Mouse (Mus musculus) frontal cortex, adult 2 months (tissue): ENCODE results near the gene Gm45623. TPM values are rescaled to one million over a fixed set of nuclear protein-coding genes. Genes with fewer than 3 reads are reported as not detected.

ENCODE experiments used
- DNase-seq, 2 experiments: peaks; one replicate each; pipeline ENCODE4 v3.0.0; 2022; ENCODE audit warnings: low spot score in 1 of 2; ENCODE audit errors: extremely low spot score in 1 of 2
- polyA plus RNA-seq: library from polyadenylated mRNA; depleted of rRNA; stranded (reverse); fragments of >200 nt; gene quantifications from 2 replicates; pipeline ENCODE4 v1.2.3, GENCODE M21; 2012; rRNA removed

The Gm45623 gene
- polyA plus RNA-seq, result 9.2 and 10.6 TPM in 2 replicates

DNA sequence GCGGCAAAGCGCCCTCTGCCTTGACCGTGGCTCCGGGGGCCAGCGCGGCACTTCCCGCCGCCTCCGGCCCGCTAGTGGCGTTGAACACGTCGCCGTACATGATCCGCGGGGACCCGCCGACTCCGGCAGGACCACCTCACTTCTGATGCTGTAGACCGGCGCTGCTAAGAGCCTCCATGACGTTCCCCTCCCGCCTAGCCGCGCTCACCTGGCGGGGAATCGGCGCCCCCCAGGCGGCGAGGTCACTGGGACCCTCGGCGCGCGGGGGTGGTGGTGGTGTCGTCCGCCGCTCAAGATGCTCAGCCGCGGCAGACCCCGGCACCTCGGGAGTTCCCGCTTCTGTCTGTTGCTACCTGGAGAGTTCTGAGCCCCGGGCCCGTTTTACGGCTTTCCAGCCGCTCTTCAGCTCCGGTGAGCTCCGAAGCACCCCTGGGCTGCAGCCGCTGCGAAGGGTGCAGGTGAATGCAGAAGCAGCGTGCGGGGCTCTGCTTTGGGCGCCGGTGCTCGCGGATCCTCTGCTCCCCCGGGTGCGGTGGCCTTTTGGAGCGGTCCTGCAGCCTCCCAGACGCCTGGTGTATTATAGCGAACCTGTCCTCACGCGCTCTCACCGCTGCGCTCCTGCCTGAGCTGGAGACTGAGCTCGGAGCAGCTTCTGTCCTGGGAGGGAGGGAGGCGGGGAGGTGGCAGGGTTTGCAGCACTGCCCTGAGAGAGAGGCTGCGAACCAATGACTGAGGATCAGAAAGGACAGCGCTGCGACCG, at the start of gene Gm45623:
TSS of gene Gm45623 (minus strand) at position 636 of the 760 bp plus-strand sequence.
- no peak for DNase-seq

- DNase-seq, result no peak
These were observed 43.8 kb upstream of the Gm45623 start for GRCm38 (mm10) chr13:56797459-56797858.

DNA sequence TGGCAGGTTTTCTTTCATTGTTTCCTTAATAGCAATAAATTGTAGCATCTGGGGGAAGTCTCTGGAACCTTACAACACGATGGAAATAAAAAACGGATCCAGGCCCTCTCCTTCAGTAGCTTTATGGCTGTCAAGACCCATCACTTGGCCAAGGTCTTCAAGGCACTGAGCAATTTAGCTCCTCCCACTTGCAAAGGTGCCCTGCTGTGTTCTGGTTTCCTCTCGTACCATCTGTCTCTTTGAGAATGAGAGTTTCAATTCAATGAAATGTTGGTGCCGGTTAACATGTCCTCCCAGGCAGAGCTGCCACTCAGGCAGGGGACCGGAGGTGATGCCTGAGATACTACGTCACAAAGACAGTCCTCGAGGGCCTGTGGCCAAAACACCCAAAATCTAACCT, 41.9 kb upstream of the Gm45623 start:
- DNase-seq, result no peak

DNA sequence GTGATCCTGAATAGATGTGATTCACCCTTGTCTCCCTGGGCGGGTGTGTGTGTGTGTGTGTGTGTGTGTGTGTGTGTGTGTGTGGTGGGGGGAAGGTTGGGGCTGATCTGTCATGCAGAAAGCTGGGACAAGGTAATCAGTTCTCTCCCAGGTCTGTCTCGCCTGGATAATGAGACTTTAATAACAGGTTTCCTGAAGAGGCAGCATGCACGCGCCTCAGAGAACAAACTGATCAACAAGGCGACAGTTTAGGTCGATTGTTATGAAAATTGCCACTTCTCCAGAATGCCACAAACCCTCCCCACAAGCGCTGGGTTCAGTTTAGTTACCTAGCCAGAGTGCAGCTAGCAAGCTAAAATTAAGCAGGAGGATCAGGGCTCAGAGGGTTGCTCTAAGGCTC, 40.8 kb upstream of the Gm45623 start:
- no peak for DNase-seq

DNA sequence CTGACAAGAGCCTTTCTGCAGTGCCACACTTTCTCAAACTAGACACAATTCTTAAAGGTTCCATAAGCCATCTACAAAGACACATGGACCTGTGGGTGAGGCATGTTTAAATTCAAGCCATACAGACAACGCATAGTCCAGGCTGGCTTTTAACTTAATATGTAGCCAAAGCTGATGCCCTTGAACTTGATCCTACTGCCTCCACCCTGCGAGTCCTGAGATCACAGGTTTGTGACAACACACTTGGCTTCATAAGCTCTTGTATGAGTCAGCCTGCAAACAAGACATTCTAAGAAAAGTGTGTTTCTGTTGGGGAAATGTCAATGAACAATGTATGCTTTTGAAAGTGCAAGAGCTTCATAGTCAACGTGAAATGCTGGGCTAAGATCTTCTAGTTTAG, 39.2 kb upstream of the Gm45623 start:
- no peak for DNase-seq

- DNase-seq, result peak; percentile 56 to 76
These were observed 37.1 kb upstream of the Gm45623 start for GRCm38 (mm10) chr13:56790683-56791082.

DNA sequence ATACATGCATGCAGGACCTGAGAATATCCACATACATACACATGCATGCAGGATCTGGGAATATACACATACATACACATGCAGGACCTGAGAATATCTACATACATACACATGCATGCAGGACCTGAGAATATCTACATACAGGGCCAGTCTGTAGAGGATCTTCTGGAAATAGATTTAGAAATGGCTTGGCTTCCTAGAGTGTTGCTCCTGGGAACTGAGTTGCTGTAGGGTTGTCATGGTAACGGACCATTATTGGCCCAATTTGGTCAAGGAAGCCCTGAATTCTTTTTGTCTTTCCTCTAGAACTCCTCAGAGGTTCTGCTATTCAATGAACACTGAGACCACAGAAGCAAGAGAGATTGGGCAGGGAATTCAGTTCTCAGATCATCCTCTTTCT, 29.0 kb upstream of the Gm45623 start:
- DNase-seq, result peak in 1 of 2 experiments; percentile 70

DNA sequence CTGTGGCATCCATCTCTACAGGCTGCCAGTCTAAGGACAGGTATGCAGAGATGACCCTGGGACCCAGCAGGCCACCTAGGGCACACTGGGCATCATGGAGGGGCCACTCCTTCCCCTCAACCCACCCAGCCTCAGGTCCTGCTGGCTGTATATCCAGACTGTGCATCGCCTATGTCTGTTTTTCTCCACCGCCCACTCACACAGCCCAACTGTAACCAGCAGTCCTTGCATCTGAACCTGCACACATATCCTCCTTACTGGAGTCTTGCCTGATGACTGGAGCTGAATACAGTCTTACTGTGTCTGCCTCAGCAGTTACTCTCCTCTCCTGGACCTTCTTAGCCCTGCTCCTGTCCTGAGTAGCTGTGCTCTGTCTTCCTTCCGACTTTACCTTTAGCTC, 28.1 kb upstream of the Gm45623 start:
- peak in 1 of 2 experiments; percentile 49 for DNase-seq

DNA sequence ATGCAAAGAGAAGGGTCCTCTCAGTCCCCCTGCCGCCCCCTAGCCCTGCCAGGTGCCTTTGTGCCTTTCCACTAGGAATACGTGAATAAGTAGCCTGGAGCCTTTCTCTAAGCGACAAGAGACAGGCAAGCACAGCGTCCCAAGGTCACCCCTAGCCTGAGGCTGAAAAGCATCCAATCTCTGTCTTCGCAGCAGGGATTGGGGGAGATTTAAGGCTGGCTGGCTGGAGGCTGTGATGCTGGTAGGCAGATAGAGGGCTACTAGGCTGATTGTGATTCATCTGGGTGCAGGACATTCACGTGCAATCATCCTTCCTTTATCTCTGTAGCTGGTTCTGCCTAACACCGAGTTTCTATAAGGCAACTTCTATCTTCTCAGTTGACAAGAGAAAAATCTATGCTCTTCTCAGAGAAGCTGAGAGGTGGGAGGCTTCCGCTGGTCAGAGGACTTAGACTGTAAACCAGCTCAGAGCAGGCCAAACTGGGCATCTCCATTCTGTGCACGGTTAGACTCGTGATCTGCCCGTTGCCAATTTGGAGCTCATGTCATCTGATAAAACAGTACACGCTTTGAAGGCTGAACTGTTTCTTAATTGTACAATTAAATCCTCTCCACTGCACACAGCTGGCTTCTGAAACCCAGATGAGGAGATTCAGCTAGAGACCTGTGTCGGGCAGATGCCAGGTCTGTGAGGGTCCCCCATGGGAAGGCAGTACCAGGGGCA, 27.3 kb upstream of the Gm45623 start:
- DNase-seq, result peak in 1 of 2 experiments; percentile 37

DNA sequence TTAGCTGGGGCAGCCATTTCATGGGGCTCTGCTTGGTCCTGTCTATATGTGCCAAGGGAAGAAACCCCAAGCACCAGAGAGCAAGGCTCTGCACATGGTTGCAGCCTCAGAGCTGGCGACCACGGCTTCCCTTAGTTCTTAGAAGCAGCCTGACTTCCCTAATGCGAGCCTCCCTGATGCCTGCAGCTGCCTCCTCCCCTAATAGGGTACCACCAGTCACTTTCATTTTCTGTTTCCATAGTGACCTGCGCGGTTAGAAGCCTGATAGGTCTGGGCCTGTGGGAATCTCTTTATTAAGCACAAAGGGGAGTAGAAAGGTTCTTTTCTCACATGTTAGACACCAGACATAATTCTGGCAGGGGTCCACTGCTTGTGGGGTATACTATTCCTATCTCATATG, 20.7 kb upstream of the Gm45623 start:
- DNase-seq, result no peak

DNA sequence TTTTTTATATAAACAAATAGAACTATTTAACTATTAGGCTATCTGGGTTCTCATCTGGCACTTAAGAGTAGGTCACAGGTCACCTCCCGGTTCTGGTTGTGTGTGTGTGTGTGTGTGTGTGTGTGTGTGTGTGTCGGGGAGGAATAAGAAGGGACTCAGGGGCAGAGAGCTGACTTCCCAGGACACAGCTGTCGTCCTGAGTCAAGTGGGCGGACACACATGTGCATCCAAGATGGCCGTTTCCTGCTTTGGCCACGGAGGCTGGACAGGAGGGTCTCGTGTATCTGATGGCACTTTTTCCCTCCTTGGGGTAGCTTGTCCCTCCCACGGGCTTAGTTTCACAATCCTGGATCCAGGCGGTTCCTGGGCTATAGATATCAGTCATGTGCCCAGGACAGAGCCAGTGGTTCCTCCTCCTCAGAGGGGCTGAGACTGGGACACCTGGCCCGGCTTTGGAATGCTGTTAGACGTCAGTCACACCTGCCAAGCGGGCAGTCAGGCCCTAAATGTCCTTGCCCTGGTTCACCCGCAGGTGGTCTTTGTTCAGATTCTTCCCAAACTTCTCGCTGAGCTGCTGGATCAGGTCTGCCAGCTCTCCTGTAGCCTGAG, 19.7 kb upstream of the Gm45623 start:
- no peak for DNase-seq

DNA sequence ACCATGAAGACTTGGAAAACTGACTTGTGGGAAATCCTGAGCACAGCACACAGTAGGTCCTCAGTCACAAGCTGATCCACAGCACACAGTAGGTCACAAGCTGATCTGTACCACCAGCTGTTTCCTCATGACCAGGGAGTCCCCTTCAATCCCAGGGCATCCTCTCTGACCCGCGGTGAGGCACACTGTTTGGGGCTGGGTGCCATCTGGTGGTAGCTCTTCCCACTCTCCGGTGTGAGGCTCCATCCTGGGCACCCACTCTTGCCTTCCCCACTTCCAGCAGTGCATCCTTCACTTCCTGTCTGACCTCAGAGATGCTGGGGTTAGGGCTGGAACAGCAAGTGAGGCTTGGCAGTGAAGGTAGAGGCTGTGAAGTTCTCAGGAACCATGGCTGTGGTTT, 19.0 kb upstream of the Gm45623 start:
- DNase-seq, result no peak

- DNase-seq, result no peak
These were observed 17.2 kb upstream of the Gm45623 start for GRCm38 (mm10) chr13:56770786-56771185.

GRCm38 (mm10) chr13:56770136-56770578, 16.5 kb upstream of the Gm45623 start:
- DNase-seq, result no peak

- DNase-seq, result no peak
These were observed 15.8 kb upstream of the Gm45623 start for GRCm38 (mm10) chr13:56769431-56769830.

GRCm38 (mm10) chr13:56766211-56766610, 12.6 kb upstream of the Gm45623 start:
- DNase-seq, result no peak

DNA sequence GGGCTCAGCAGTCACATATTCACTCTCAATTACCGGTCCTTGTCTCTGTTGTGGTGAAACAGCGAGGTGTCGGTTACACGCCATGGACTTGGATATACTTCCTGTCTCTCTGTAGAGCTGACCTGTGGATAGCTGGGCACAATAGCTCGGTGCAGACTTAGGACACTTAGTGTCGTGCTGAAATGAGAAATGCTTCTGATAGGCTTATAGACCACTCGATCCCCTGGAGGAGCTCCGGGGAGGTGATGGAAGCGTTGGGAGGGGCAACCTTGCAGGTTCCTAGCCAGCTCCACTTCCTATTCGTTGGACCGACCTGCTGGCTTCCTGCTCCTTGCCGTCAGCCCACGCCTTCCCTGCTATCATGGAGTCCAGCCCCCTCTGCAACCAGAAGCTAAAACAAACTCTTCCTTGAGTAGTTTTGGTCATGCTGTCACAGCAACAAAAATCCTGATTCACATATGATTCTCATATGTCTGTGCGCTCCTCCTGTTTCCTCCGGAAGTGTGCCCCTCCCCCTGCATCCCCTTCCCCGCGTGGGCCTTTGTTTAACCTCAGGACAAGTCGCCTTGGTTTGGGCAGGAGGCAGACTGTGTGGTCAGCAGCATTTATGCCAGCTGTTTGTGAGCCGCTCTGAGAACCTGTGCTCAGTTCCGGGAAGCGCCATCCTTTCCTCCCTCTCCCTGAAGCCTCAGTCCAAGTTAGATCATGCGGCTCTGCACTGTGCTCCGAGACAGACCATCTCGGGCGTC, 11.8 kb upstream of the Gm45623 start:
- no peak for DNase-seq

DNA sequence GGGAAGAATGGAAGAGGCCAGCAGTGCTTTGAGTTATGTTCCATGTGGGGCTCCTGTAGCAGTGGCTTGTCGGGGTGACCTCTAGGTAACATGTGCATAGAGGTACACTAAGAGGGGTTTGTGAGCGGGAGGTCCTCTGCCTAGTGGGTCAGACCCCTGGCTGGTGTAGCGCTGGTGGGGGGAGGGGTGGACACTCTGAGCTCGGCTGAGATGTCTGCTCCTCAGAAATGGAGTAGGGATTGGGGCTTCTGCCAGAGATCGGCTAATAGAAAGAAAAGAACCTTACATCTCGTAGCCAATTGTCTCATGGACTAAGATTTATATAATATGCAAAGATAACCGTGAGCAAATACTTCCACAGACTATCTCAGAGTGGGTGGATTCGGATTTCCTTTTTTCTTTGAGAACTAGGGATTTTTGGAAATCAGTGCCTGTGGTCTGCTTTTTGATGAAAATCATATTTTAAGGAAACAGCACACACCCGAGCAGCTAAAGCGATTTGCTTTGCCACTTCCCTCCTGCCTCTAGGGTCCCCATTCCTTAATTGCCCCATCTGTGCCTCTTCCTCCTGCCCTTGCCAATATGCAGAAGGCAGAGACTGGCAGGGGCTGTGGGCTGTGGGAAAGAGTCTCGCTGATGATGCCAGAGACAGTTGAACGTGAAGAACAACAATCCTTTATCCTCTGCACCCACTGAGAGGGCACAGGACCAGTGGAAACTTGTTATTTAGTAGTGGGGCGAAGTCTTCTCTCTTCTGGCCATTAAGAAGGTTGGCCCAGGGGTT, 9.0 kb upstream of the Gm45623 start:
- DNase-seq, result no peak

DNA sequence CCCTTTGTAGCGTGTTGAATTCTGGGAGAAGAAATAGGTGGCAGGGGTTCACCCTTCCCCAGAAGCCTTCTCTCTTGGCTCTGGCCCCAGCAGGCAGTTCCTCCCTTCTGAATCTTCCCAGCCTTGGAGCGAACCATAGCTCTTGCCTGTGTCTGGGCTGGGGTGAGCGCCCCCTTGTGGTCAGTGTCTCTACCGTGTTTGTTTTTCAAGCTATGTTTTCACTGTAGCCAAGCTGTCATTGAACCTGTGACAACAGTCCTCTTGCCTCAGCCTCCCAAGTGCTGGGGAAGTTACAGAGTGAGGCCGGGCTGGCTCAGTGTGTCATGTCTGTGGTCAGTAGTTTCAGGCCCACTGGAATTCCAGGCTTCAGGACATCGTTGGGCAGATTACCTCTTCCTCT, 4.9 kb upstream of the Gm45623 start:
- peak in 1 of 2 experiments; percentile 82 for DNase-seq

DNA sequence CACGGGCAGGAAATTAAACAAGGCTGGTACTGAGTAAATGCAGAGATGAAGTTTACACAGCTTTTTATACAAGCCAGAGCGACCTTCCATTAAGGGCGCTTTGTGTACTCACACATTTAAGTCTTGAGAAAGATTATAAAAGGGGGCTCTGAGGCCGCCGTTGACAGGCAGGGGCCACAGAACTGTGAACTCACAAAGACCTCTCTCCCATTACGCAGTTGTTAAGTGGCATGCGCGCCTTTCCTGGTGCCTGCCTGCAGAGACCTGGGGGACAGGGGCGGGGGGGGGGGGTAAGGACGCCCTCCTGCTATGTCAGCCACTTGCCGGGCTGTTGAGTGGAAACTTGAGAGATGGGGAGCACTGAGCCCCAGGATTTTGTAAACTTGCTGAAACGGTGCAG, 3.6 kb upstream of the Gm45623 start:
- DNase-seq, result no peak
